Mouse (Mus musculus): ENCODE measurements around the gene Diras1.

The Diras1 gene

GRCm38 (mm10) chr10:81036988-81037580 lies 11.6 kb upstream of the Diras1 start, which contains the start of gene Slc39a3:
Slc39a3 (minus strand) TSS chr10:81037426.
- no peak; the same call in 1 of the 2 replicates for TF ChIP-seq GATA4 (IDR thresholded peaks at IDR 0.05; ENCODE audit: insufficient replicate concordance, low read length)

- no peak for TF ChIP-seq GATA4 (IDR thresholded peaks at IDR 0.05; ENCODE audit: insufficient replicate concordance, low read length)
Observed at GRCm38 (mm10) chr10:81036251-81036650, 10.8 kb upstream of the Diras1 start.

GRCm38 (mm10) chr10:81033586-81033985 lies 8.1 kb upstream of the Diras1 start:
- no peak for TF ChIP-seq GATA4 (IDR thresholded peaks at IDR 0.05; ENCODE audit: insufficient replicate concordance, low read length)

GRCm38 (mm10) chr10:81029031-81029430 lies 3.6 kb upstream of the Diras1 start:
- TF ChIP-seq GATA4 (IDR thresholded peaks at IDR 0.05; ENCODE audit: insufficient replicate concordance, low read length) = no peak

- TF ChIP-seq GATA4 (IDR thresholded peaks at IDR 0.05; ENCODE audit: insufficient replicate concordance, low read length) = no peak
Observed at GRCm38 (mm10) chr10:81028219-81028618, 2.8 kb upstream of the Diras1 start.

DNA sequence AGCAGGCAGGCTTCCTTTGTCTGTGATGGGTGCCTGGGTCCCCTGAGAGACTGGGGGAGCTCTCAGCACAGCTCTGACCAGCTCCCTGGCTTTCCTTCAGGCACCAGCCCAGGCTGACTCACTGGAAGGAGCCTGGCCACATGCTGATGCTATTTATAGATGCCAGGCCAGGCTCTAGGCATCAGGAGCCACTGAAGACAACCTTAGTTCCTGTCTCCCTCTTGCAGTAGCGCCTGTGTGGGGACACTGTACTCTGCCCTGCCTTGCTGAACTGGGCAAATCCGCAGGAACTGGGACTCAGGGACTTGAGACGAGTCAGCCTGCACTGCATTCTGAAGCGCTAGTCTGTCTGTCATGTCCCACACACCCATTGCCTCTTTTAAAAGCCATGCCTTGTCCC lies 1.9 kb upstream of the Diras1 start:
- TF ChIP-seq GATA4 (IDR thresholded peaks at IDR 0.05; ENCODE audit: insufficient replicate concordance, low read length) = no peak

GRCm38 (mm10) chr10:81026857-81027256 lies 1.4 kb upstream of the Diras1 start:
- TF ChIP-seq GATA4 (IDR thresholded peaks at IDR 0.05; ENCODE audit: insufficient replicate concordance, low read length) = no peak

GRCm38 (mm10) chr10:81025047-81025621 lies 328 bp downstream of the Diras1 start:
- TF ChIP-seq GATA4 (IDR thresholded peaks at IDR 0.05; ENCODE audit: insufficient replicate concordance, low read length) = no peak

DNA sequence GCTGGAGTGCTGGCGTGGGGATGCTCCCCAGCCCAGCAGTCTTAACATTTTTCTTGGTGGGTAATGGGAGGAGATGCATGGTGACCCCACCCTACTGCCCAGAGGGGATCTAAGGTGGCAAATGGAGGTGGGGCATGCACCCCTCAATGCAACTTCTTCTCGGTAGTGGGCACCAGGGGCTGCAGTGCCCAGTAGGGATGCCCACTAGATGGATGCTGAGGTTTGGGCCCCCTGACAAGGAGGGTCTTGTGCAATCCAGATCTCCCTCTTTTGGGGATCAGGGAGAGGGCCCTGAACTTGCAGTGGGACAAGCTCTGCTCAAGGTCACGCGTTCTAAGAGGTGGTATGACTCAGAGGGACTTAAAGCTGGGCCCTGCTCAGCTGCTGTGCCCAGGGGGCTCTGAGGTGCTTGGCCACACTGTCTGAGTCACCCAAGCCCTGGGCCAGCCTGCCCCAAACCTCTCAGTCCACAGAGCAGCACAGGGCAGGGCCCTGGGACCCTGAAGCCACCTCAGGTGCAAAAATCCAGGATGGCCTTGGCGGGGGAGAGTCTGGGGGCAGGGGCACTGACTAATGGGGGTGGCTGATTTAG lies 1.0 kb downstream of the Diras1 start:
- no peak for TF ChIP-seq GATA4 (IDR thresholded peaks at IDR 0.05; ENCODE audit: insufficient replicate concordance, low read length)

DNA sequence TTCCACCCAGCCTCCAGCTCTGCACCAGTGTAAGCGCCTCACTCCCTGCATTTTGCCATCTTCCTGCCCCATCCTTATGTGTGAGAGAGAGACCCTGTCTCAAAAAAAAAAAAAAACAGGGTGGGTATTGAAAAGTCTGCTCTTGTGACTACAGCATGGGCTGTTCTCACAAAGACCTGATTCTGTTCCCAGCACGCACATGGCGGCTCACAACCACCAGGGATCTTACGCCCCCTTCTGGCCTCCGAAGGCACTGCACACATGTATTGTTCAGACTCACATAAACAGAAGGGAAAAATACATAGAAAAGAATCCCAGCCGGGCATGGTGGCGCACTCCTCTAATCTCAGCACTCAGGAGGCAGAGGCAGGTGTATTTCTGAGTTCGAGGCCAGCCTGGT lies 2.7 kb downstream of the Diras1 start:
- no peak for TF ChIP-seq GATA4 (IDR thresholded peaks at IDR 0.05; ENCODE audit: insufficient replicate concordance, low read length)

DNA sequence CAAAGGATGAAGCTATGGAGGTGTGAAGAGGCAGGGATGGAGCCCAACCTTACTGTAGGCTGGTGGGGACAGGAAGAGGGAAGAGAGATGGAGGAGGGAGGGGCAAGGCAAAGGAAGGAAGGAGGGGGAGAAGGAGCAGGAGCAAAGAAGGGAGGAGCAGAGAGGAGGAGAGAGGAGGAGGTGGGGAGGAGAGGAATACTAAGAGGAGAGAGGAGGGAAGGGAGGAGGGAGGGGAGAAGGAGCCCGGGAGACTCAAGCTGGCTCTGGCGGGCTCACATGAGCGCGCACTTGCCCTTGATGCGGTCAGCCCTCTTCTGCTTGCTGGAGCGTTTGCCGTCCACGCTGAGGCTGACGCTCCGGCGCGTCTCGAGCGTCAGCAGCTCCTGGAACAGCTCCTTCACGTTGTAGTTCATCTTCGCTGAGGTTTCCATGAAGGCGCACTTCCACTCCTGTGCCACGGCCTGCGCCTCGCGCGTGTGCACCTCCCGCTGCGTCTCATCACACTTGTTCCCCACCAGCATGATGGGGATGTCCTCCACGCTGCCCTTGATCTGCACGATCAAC lies 3.8 kb downstream of the Diras1 start:
- TF ChIP-seq GATA4 (IDR thresholded peaks at IDR 0.05; ENCODE audit: insufficient replicate concordance, low read length) = no peak

- no peak for TF ChIP-seq GATA4 (IDR thresholded peaks at IDR 0.05; ENCODE audit: insufficient replicate concordance, low read length)
Observed at GRCm38 (mm10) chr10:81020207-81020606, 5.3 kb downstream of the Diras1 start.

GRCm38 (mm10) chr10:81019687-81020086 lies 5.8 kb downstream of the Diras1 start:
- TF ChIP-seq GATA4 (IDR thresholded peaks at IDR 0.05; ENCODE audit: insufficient replicate concordance, low read length) = no peak

GRCm38 (mm10) chr10:81018326-81018725 lies 7.1 kb downstream of the Diras1 start:
- TF ChIP-seq GATA4 (IDR thresholded peaks at IDR 0.05; ENCODE audit: insufficient replicate concordance, low read length) = no peak

- TF ChIP-seq GATA4 (IDR thresholded peaks at IDR 0.05; ENCODE audit: insufficient replicate concordance, low read length) = no peak
Observed at GRCm38 (mm10) chr10:81016645-81017044, 8.8 kb downstream of the Diras1 start.

- no peak for TF ChIP-seq GATA4 (IDR thresholded peaks at IDR 0.05; ENCODE audit: insufficient replicate concordance, low read length)
Observed at GRCm38 (mm10) chr10:81015666-81016065, 9.8 kb downstream of the Diras1 start.
